ENCODE assay signal across 17 mouse cellular contexts in genomic region chr5:130811966-130812365, GRCm38 (mm10).
DNase-seq lines count a peak whose midpoint lies in the region; ATAC-seq and TF ChIP-seq lines count a peak whose summit lies in the region.
"Had no signal": no experiment of that assay in that cellular context is flagged by ENCODE, and none has a peak within 500 bp of the region (broad histone marks: within the 10 kb centered on the region; RNA-seq: fewer than 3 reads in every experiment).

No protein-coding gene starts in this region.

- TF ChIP-seq CTCF in gastrocnemius, adult 2 months (IDR thresholded peaks at IDR 0.05), result peak; percentile 22; the same call in 1 of the 2 replicates

- intact Hi-C loops in gastrocnemius, adult 2 months (cut with DNase I), result loop anchor here (5.0 kb wide), 1 partner anchor 535 kb away; no protein-coding TSS in a partner anchor

- no peaks in the 10 kb centered on the region for H3K36me3 ChIP-seq in limb, embryonic 11.5 days (ENCODE audit: control insufficient read depth, insufficient read depth, low read length)
- no peaks in the 10 kb centered on the region for H3K36me3 ChIP-seq in limb, embryonic 10.5 days
- H3K36me3 ChIP-seq: heart, embryonic 15.5 days; hindbrain, embryonic 13.5 days; lung, embryonic 15.5 days; neural tube, embryonic 15.5 days had no signal

- H3K27me3 ChIP-seq in limb, embryonic 11.5 days (ENCODE audit: control insufficient read depth, insufficient read depth, low read length), result no peaks in the 10 kb centered on the region
- no peaks in the 10 kb centered on the region for H3K27me3 ChIP-seq in limb, embryonic 10.5 days (ENCODE audit: low read depth, poor library complexity, severe bottlenecking)
- H3K27me3 ChIP-seq: heart, embryonic 15.5 days; hindbrain, embryonic 13.5 days; lung, embryonic 15.5 days; megakaryocyte, embryonic 14.5 days; neural tube, embryonic 15.5 days had no signal

- H3K9ac ChIP-seq in limb, embryonic 11.5 days (ENCODE audit: low read length), result no peak overlapping the region
- H3K9ac ChIP-seq: heart, embryonic 15.5 days; hindbrain, embryonic 13.5 days; lung, embryonic 15.5 days; neural tube, embryonic 15.5 days had no signal

- no peaks in the 10 kb centered on the region for H3K4me1 ChIP-seq in limb, embryonic 11.5 days (ENCODE audit: control insufficient read depth, insufficient read depth, low read length)
- H3K4me1 ChIP-seq in limb, embryonic 10.5 days, result no peaks in the 10 kb centered on the region
- H3K4me1 ChIP-seq: heart, embryonic 15.5 days; hindbrain, embryonic 13.5 days; lung, embryonic 15.5 days; megakaryocyte, embryonic 14.5 days had no signal

- H3K9me3 ChIP-seq in limb, embryonic 11.5 days (ENCODE audit: control insufficient read depth, low read length), result no peaks in the 10 kb centered on the region
- 0 out of 2 replicates have a peak, but pooled peaks cover 2% of the 10 kb centered on the region for H3K9me3 ChIP-seq in limb, embryonic 10.5 days (replicated peaks)
- H3K9me3 ChIP-seq: heart, embryonic 15.5 days; lung, embryonic 15.5 days had no signal

- no peak overlapping the region for H3K27ac ChIP-seq in gastrocnemius, adult 2 months
- no peak overlapping the region for H3K27ac ChIP-seq in limb, embryonic 11.5 days (replicated peaks; ENCODE audit: low read depth, low read length)
- no peak overlapping the region for H3K27ac ChIP-seq in limb, embryonic 10.5 days
- H3K27ac ChIP-seq: heart, embryonic 15.5 days; hindbrain, embryonic 13.5 days; lung, embryonic 15.5 days; neural tube, embryonic 15.5 days had no signal

- H3K4me2 ChIP-seq in limb, embryonic 11.5 days (ENCODE audit: low read depth, severe bottlenecking), result no peak overlapping the region
- H3K4me2 ChIP-seq: heart, embryonic 15.5 days; hindbrain, embryonic 13.5 days; lung, embryonic 15.5 days; neural tube, embryonic 15.5 days had no signal

- H3K4me3 ChIP-seq in gastrocnemius, adult 2 months, result no peak overlapping the region
- no peak overlapping the region for H3K4me3 ChIP-seq in limb, embryonic 11.5 days (ENCODE audit: low read depth, low read length)
- no peak overlapping the region for H3K4me3 ChIP-seq in limb, embryonic 10.5 days
- H3K4me3 ChIP-seq: erythroblast, embryonic 14.5 days; heart, embryonic 15.5 days; hindbrain, embryonic 13.5 days; lung, embryonic 15.5 days; megakaryocyte, embryonic 14.5 days; neural tube, embryonic 15.5 days had no signal

- no peak for ATAC-seq in limb, embryonic 11.5 days (ENCODE audit: insufficient number of reproducible peaks, low FRiP score, low TSS enrichment, low read depth)

- no peak for DNase-seq in gastrocnemius, adult 2 months
- no peak for DNase-seq in gastrocnemius, adult 8-10 months (ENCODE audit: low spot score in 2 of 2)
- DNase-seq in limb, embryonic 11.5 days (ENCODE audit: low spot score), result peak; percentile 30
- DNase-seq in limb, embryonic 10.5 days (ENCODE audit: low spot score), result no peak
- DNase-seq in A20 (ENCODE audit: low read depth, low spot score) (peak; percentile 2), WW6 (ENCODE audit: low read depth, low spot score) (peak; percentile 18)
- no peak for DNase-seq in ovary, postnatal 36 days (ENCODE audit: low spot score)
- DNase-seq in spleen, postnatal 4 days (ENCODE audit: low spot score in 2 of 2), result no peak
- DNase-seq: B cell, adult 2 months; heart, adult 11 months; thymus, postnatal 25 days had no signal

- WGBS in limb, embryonic 11.5 days, result 91% methylated on average over 3 of the region's 3 CpGs
- WGBS in limb, embryonic 10.5 days, result 86% methylated on average over 3 of the region's 3 CpGs

Comparison
In these comparisons a context has a peak if more than half of its experiments do, and no peak if none do; other contexts are left out.
1. DNase-seq: peak in limb, embryonic 11.5 days (single experiment), A20 (single experiment) and WW6 (single experiment); none in gastrocnemius, adult 2 months (single experiment), gastrocnemius, adult 8-10 months (0 of 2), limb, embryonic 10.5 days (single experiment), ovary, postnatal 36 days (single experiment) and spleen, postnatal 4 days (0 of 2).